ENCODE assay signal across 12 mouse cellular contexts in the genomic region with DNA sequence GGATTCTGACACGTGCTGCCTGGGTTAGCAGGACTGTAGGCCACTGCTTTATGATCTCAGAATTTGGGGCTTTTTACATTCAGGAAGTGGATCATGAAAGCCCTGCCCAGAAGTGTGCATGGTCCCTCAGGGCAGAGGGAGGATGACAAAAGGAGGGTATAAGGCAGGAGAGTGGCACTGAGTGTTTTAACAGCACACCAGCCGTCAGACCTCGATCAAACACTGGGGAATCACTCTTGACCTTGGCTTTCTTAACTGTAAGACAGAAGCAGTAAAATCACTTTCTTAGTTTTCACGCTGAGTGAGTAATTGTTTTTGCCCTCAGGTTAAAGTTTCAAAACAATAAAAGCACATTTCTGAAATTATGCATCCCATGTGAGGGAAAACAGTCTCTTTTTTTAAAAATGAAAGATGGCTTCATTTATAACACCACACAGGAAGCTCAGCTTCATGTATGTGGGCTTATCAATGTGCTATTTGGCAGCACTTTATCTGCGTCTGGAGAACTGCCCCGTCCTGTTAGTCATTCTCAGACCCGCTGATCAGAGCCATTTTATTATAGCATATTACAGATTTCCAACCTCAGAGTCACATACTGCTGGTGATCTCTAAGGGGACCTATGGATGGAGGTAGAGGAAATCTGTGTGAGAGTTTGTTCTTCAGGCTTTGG. TPM values are rescaled to one million over a fixed set of nuclear protein-coding genes. Genes with fewer than 3 reads are reported as not detected.
DNase-seq lines count a peak whose midpoint lies in the region; ATAC-seq and TF ChIP-seq lines count a peak whose summit lies in the region.
"Had no signal": no experiment of that assay in that cellular context is flagged by ENCODE, and none has a peak within 500 bp of the region (broad histone marks: within the 10 kb centered on the region; RNA-seq: fewer than 3 reads in every experiment).

No protein-coding gene starts in this region.

- TF ChIP-seq CTCF in liver, postnatal 0 days (IDR thresholded peaks at IDR 0.05; ENCODE audit: low read depth): no peak
- TF ChIP-seq CTCF in midbrain, postnatal 0 days (IDR thresholded peaks at IDR 0.05): no peak

- 39% methylated on average over 7 of the region's 7 CpGs for WGBS in heart, embryonic 12.5 days
- 49% methylated on average over 7 of the region's 7 CpGs for WGBS in liver, postnatal 0 days (ENCODE audit: insufficient replicate concordance)
- WGBS in liver, embryonic 11.5 days: 55% methylated on average over 7 of the region's 7 CpGs
- 77% methylated on average over 7 of the region's 7 CpGs for WGBS in forebrain, embryonic 13.5 days
- 55% methylated on average over 7 of the region's 7 CpGs for WGBS in midbrain, postnatal 0 days
- WGBS in embryonic facial prominence, embryonic 10.5 days: 69% methylated on average over 7 of the region's 7 CpGs

- no peaks in the 10 kb centered on the region for H3K9me3 ChIP-seq in heart, embryonic 12.5 days (replicated peaks)
- H3K9me3 ChIP-seq in liver, postnatal 0 days (ENCODE audit: low read length): no peaks in the 10 kb centered on the region
- no peaks in the 10 kb centered on the region for H3K9me3 ChIP-seq in liver, embryonic 11.5 days (ENCODE audit: control insufficient read depth, low read length)
- no peaks in the 10 kb centered on the region for H3K9me3 ChIP-seq in forebrain, embryonic 13.5 days (replicated peaks)
- H3K9me3 ChIP-seq in midbrain, postnatal 0 days (ENCODE audit: low read length): no peaks in the 10 kb centered on the region
- no peaks in the 10 kb centered on the region for H3K9me3 ChIP-seq in embryonic facial prominence, embryonic 10.5 days
- H3K9me3 ChIP-seq: hindbrain, embryonic 15.5 days; stomach, embryonic 15.5 days had no signal

- no peaks in the 10 kb centered on the region for H3K27me3 ChIP-seq in heart, embryonic 12.5 days (replicated peaks)
- H3K27me3 ChIP-seq in liver, postnatal 0 days (ENCODE audit: insufficient read depth, low read length): no peaks in the 10 kb centered on the region
- H3K27me3 ChIP-seq in liver, embryonic 11.5 days (replicated peaks; ENCODE audit: control insufficient read depth, insufficient read depth, low read length): no peaks in the 10 kb centered on the region
- H3K27me3 ChIP-seq in forebrain, embryonic 13.5 days: no peaks in the 10 kb centered on the region
- no peaks in the 10 kb centered on the region for H3K27me3 ChIP-seq in midbrain, postnatal 0 days (ENCODE audit: insufficient read depth, low read length)
- H3K27me3 ChIP-seq in embryonic facial prominence, embryonic 10.5 days (replicated peaks; ENCODE audit: low read depth, poor library complexity, severe bottlenecking): no peaks in the 10 kb centered on the region
- H3K27me3 ChIP-seq: hindbrain, embryonic 15.5 days; stomach, embryonic 15.5 days had no signal

- H3K27ac ChIP-seq in heart, embryonic 12.5 days (ENCODE audit: poor library complexity, severe bottlenecking): 0 out of 2 replicates have a peak overlapping the region, but pooled peaks have one; percentile 31
- peak overlapping the region; percentile 44; the same call in 1 of the 2 replicates for H3K27ac ChIP-seq in liver, postnatal 0 days (ENCODE audit: low read depth)
- H3K27ac ChIP-seq in liver, embryonic 11.5 days (ENCODE audit: low read depth, low read length): no peak overlapping the region
- no peak overlapping the region for H3K27ac ChIP-seq in forebrain, embryonic 13.5 days
- H3K27ac ChIP-seq in midbrain, postnatal 0 days (ENCODE audit: low read depth, low read length): peak overlapping the region; percentile 26; the same call in 1 of the 2 replicates
- no peak overlapping the region for H3K27ac ChIP-seq in embryonic facial prominence, embryonic 10.5 days (replicated peaks)
- H3K27ac ChIP-seq: hindbrain, embryonic 15.5 days; stomach, embryonic 15.5 days had no signal

- peaks cover 29% of the 10 kb centered on the region for H3K4me1 ChIP-seq in heart, embryonic 12.5 days (replicated peaks)
- H3K4me1 ChIP-seq in liver, postnatal 0 days (ENCODE audit: insufficient read depth): peaks cover 19% of the 10 kb centered on the region
- peaks cover 3% of the 10 kb centered on the region; the same call in 1 of the 2 replicates for H3K4me1 ChIP-seq in liver, embryonic 11.5 days (replicated peaks; ENCODE audit: control insufficient read depth, insufficient read depth, low read length)
- H3K4me1 ChIP-seq in forebrain, embryonic 13.5 days: peaks cover 13% of the 10 kb centered on the region
- no peaks in the 10 kb centered on the region for H3K4me1 ChIP-seq in midbrain, postnatal 0 days (ENCODE audit: insufficient read depth, low read length)
- H3K4me1 ChIP-seq in embryonic facial prominence, embryonic 10.5 days: peaks cover 31% of the 10 kb centered on the region

- no peak overlapping the region for H3K9ac ChIP-seq in heart, embryonic 12.5 days
- no peak overlapping the region for H3K9ac ChIP-seq in liver, postnatal 0 days (replicated peaks)
- no peak overlapping the region for H3K9ac ChIP-seq in liver, embryonic 11.5 days (ENCODE audit: low read depth, low read length)
- no peak overlapping the region for H3K9ac ChIP-seq in forebrain, embryonic 13.5 days
- H3K9ac ChIP-seq in midbrain, postnatal 0 days (replicated peaks; ENCODE audit: low read length, poor library complexity, severe bottlenecking): no peak overlapping the region
- H3K9ac ChIP-seq: hindbrain, embryonic 15.5 days; stomach, embryonic 15.5 days had no signal

- no peak for TF ChIP-seq EP300 in liver, postnatal 0 days (IDR thresholded peaks at IDR 0.05; ENCODE audit: low read depth)

- no peak for DNase-seq in heart, adult 18-20 months
- DNase-seq in liver, postnatal 0 days: no peak
- DNase-seq in liver, embryonic 11.5 days (ENCODE audit: low spot score): no peak
- DNase-seq in midbrain, postnatal 0 days (ENCODE audit: low spot score): no peak
- no peak for DNase-seq in embryonic facial prominence, embryonic 10.5 days (ENCODE audit: low spot score)
- DNase-seq in layer of hippocampus, postnatal 36 days: no peak
- DNase-seq: adrenal gland, postnatal 25 days; gastrocnemius, postnatal 25 days had no signal

- no peak overlapping the region for H3K4me3 ChIP-seq in heart, embryonic 12.5 days
- H3K4me3 ChIP-seq in liver, postnatal 0 days (ENCODE audit: low read depth, low read length): no peak overlapping the region
- no peak overlapping the region for H3K4me3 ChIP-seq in liver, embryonic 11.5 days (ENCODE audit: low read depth, low read length)
- no peak overlapping the region for H3K4me3 ChIP-seq in forebrain, embryonic 13.5 days
- no peak overlapping the region for H3K4me3 ChIP-seq in midbrain, postnatal 0 days (ENCODE audit: low read depth, low read length)
- H3K4me3 ChIP-seq in embryonic facial prominence, embryonic 10.5 days: no peak overlapping the region
- H3K4me3 ChIP-seq: hindbrain, embryonic 15.5 days; stomach, embryonic 15.5 days had no signal

- no peak overlapping the region for H3K4me2 ChIP-seq in heart, embryonic 12.5 days
- H3K4me2 ChIP-seq in liver, postnatal 0 days (ENCODE audit: low read depth, low read length): no peak overlapping the region
- H3K4me2 ChIP-seq in liver, embryonic 11.5 days: no peak overlapping the region
- no peak overlapping the region for H3K4me2 ChIP-seq in forebrain, embryonic 13.5 days
- H3K4me2 ChIP-seq in midbrain, postnatal 0 days (ENCODE audit: low read depth, low read length, poor library complexity, severe bottlenecking): no peak overlapping the region
- H3K4me2 ChIP-seq: hindbrain, embryonic 15.5 days; stomach, embryonic 15.5 days had no signal

- no peaks in the 10 kb centered on the region for H3K36me3 ChIP-seq in heart, embryonic 12.5 days
- peaks cover 7% of the 10 kb centered on the region; the same call in 1 of the 2 replicates for H3K36me3 ChIP-seq in liver, postnatal 0 days (replicated peaks; ENCODE audit: insufficient read depth, low read length)
- H3K36me3 ChIP-seq in liver, embryonic 11.5 days (ENCODE audit: control insufficient read depth, insufficient read depth, low read length): no peaks in the 10 kb centered on the region
- H3K36me3 ChIP-seq in forebrain, embryonic 13.5 days (ENCODE audit: poor library complexity, severe bottlenecking): no peaks in the 10 kb centered on the region
- H3K36me3 ChIP-seq in midbrain, postnatal 0 days (ENCODE audit: insufficient read depth, low read length): no peaks in the 10 kb centered on the region
- no peaks in the 10 kb centered on the region for H3K36me3 ChIP-seq in embryonic facial prominence, embryonic 10.5 days (replicated peaks)
- H3K36me3 ChIP-seq: hindbrain, embryonic 15.5 days; stomach, embryonic 15.5 days had no signal

- no peak for ATAC-seq in heart, embryonic 12.5 days (ENCODE audit: insufficient number of reproducible peaks, low FRiP score)
- ATAC-seq in liver, postnatal 0 days: no peak
- ATAC-seq in liver, embryonic 11.5 days (replicated peaks; ENCODE audit: low FRiP score): no peak
- peak; percentile 23; the same call in 1 of the 2 replicates for ATAC-seq in forebrain, embryonic 13.5 days
- ATAC-seq in midbrain, postnatal 0 days (ENCODE audit: low FRiP score): no peak

RNA-seq across cellular contexts. Expression of gene Sh3bgrl2, which starts 28.0 kb away (rescaled TPM):
- 19.0 and 22.3 TPM in 2 replicates for polyA plus RNA-seq in heart, embryonic 12.5 days (2016; fragmentation: Nextera tagmentation; extraction: Ambion mirVana)
- total RNA-seq in heart, adult 18-20 months (2021): 1 to 10 TPM; 4.4 to 4.9 TPM
- 21.2 and 22.2 TPM in 2 replicates for polyA plus RNA-seq in liver, postnatal 0 days (2015; fragmentation: Nextera tagmentation; extraction: Ambion mirVana)
- 17.2 and 19.7 TPM in 2 replicates for polyA plus RNA-seq in liver, embryonic 11.5 days (2014; fragmentation: Nextera tagmentation; extraction: Ambion mirVana)
- polyA plus RNA-seq in forebrain, embryonic 13.5 days (2015; fragmentation: Nextera tagmentation; extraction: Ambion mirVana): 12.7 and 16.9 TPM in 2 replicates
- total RNA-seq in midbrain, postnatal 0 days (2014; rRNA removed): 10.6 and 13.2 TPM in 2 replicates
- 6.3 TPM in 2 replicates for polyA plus RNA-seq in midbrain, postnatal 0 days (2015; fragmentation: Nextera tagmentation; extraction: Ambion mirVana)
- 12.7 and 15.3 TPM in 2 replicates for polyA plus RNA-seq in embryonic facial prominence, embryonic 10.5 days (2016; fragmentation: Nextera tagmentation; extraction: Ambion mirVana)
- total RNA-seq in layer of hippocampus, postnatal 36 days (2021): 10 to 100 TPM; 26.8 to 28.1 TPM

Comparison
In these comparisons a context has a peak if more than half of its experiments do, and no peak if none do; other contexts are left out.
1. H3K27ac ChIP-seq: peak in heart, embryonic 12.5 days (single experiment), liver, postnatal 0 days (single experiment) and midbrain, postnatal 0 days (single experiment); none in liver, embryonic 11.5 days (single experiment), forebrain, embryonic 13.5 days (single experiment) and embryonic facial prominence, embryonic 10.5 days (single experiment).